Mouse (Mus musculus) hindbrain, embryonic 15.5 days (tissue): ENCODE data around the gene Cacng3. TPM values are rescaled to one million over a fixed set of nuclear protein-coding genes. Genes with fewer than 3 reads are reported as not detected.

Experiments used
- ATAC-seq: fragments of 200-750 bp; cut with Nextera tagmentation; 2 replicates; pipeline ENCODE4 v1.8.0; 2017; ENCODE audit warnings: low read depth, moderate number of reproducible peaks, moderate TSS enrichment; ENCODE audit not compliant: low FRiP score
- H3K27ac ChIP-seq: fragments of 300-500 bp; sonication (generic); replicated peaks from 2 replicates; pipeline ENCODE4 v1.5.1; 2015; ENCODE audit warnings: mild to moderate bottlenecking, inconsistent platforms
- H3K27me3 ChIP-seq: fragments of 300-500 bp; sonication (generic); 2 replicates; pipeline ENCODE4 v1.6.1; 2015; ENCODE audit warnings: control low read depth, inconsistent platforms
- H3K36me3 ChIP-seq: fragments of 300-500 bp; sonication (generic); 2 replicates; pipeline ENCODE4 v1.6.1; 2015; ENCODE audit warnings: control low read depth, inconsistent platforms
- H3K4me1 ChIP-seq: fragments of 300-500 bp; sonication (generic); replicated peaks from 2 replicates; pipeline ENCODE4 v1.6.1; 2015; ENCODE audit warnings: control low read depth, inconsistent platforms
- H3K4me2 ChIP-seq: fragments of 300-500 bp; sonication (generic); 2 replicates; pipeline ENCODE4 v1.6.1; 2015; ENCODE audit warnings: moderate library complexity, mild to moderate bottlenecking, inconsistent platforms
- H3K4me3 ChIP-seq: fragments of 300-500 bp; sonication (generic); 2 replicates; pipeline ENCODE4 v1.5.1; 2015; ENCODE audit warnings: mild to moderate bottlenecking, inconsistent platforms
- H3K9ac ChIP-seq: fragments of 300-500 bp; sonication (generic); 2 replicates; pipeline ENCODE4 v1.6.1; 2015; ENCODE audit warnings: inconsistent platforms
- H3K9me3 ChIP-seq: fragments of 300-500 bp; sonication (generic); 2 replicates; pipeline ENCODE4 v1.6.1; 2016; ENCODE audit warnings: control low read depth, inconsistent platforms
- WGBS: fragments of 180-500 bp; shearing (Covaris S2); methylation state at CpG from one replicate; pipeline ENCODE4 v1.1.7; 2015; 5-methylcytosine and 5-hydroxymethylcytosine counted together
- polyA plus RNA-seq: library from polyadenylated mRNA; unstranded; fragments of >200 nt; fragmentation: Nextera tagmentation; extraction: Ambion mirVana; gene quantifications from 2 replicates; pipeline ENCODE4 v1.2.1, GENCODE M21; 2015

Cacng3 gene
- polyA plus RNA-seq, 1 experiment from 2014 or later = 24.8 TPM

GRCm38 (mm10) chr7:122657423-122658126, 12.7 kb upstream of the Cacng3 start:
- Histone ChIP-seq H3K4me2 (no peak overlapping the region), H3K36me3 (no peaks in the 10 kb centered on the region), H3K27ac (no peak overlapping the region), H3K4me1 (no peaks in the 10 kb centered on the region), H3K27me3 (no peaks in the 10 kb centered on the region), H3K9ac (no peak overlapping the region), H3K4me3 (no peak overlapping the region), H3K9me3 (no peaks in the 10 kb centered on the region)
- 96% methylated on average over 5 of the region's 5 CpGs for WGBS
- ATAC-seq = no peak

GRCm38 (mm10) chr7:122665311-122666049, 4.8 kb upstream of the Cacng3 start:
- Histone ChIP-seq H3K27me3 (no peaks in the 10 kb centered on the region), H3K36me3 (no peaks in the 10 kb centered on the region), H3K9ac (no peak overlapping the region), H3K27ac (no peak overlapping the region), H3K4me1 (peaks cover 3% of the 10 kb centered on the region), H3K4me3 (no peak overlapping the region), H3K9me3 (no peaks in the 10 kb centered on the region), H3K4me2 (no peak overlapping the region)
- ATAC-seq = no peak
- 82% methylated on average over 7 of the region's 7 CpGs for WGBS

- H3K27ac ChIP-seq = no peak overlapping the region
- no peak overlapping the region for H3K4me3 ChIP-seq
- WGBS = 26% methylated on average over 5 of the region's 5 CpGs
- H3K36me3 ChIP-seq = no peaks in the 10 kb centered on the region
- H3K4me2 ChIP-seq = no peak overlapping the region
- peaks cover 14% of the 10 kb centered on the region for H3K4me1 ChIP-seq
- ATAC-seq = no peak
- H3K9me3 ChIP-seq = no peaks in the 10 kb centered on the region
- H3K27me3 ChIP-seq = no peaks in the 10 kb centered on the region
- H3K9ac ChIP-seq = no peak overlapping the region
Measured at GRCm38 (mm10) chr7:122667903-122668302, 2.4 kb upstream of the Cacng3 start.

GRCm38 (mm10) chr7:122670873-122671641, 765 bp downstream of the Cacng3 start:
- Histone ChIP-seq H3K4me3 (peak overlapping the region; percentile 48), H3K9me3 (no peaks in the 10 kb centered on the region), H3K27me3 (no peaks in the 10 kb centered on the region), H3K27ac (peak overlapping the region; percentile 70), H3K4me1 (peaks cover 15% of the 10 kb centered on the region), H3K36me3 (no peaks in the 10 kb centered on the region), H3K4me2 (peak overlapping the region; percentile 90), H3K9ac (peak overlapping the region; percentile 52)
- ATAC-seq = peak; percentile 86
- 7% methylated on average over 45 of the region's 45 CpGs for WGBS

GRCm38 (mm10) chr7:122672981-122673380, 2.7 kb downstream of the Cacng3 start:
- 51% methylated on average over 5 of the region's 5 CpGs for WGBS
- no peak for ATAC-seq
- Histone ChIP-seq H3K9ac (no peak overlapping the region; the same call in 1 of the 2 replicates), H3K27ac (no peak overlapping the region), H3K27me3 (no peaks in the 10 kb centered on the region), H3K4me3 (peak overlapping the region; percentile 48), H3K36me3 (no peaks in the 10 kb centered on the region), H3K4me2 (peak overlapping the region; percentile 90), H3K9me3 (no peaks in the 10 kb centered on the region), H3K4me1 (peaks cover 15% of the 10 kb centered on the region)

GRCm38 (mm10) chr7:122675207-122675606, 4.9 kb downstream of the Cacng3 start:
- Histone ChIP-seq H3K27ac (no peak overlapping the region), H3K9ac (no peak overlapping the region), H3K36me3 (no peaks in the 10 kb centered on the region), H3K4me1 (peaks cover 14% of the 10 kb centered on the region), H3K9me3 (no peaks in the 10 kb centered on the region), H3K4me3 (no peak overlapping the region), H3K4me2 (peak overlapping the region; percentile 90), H3K27me3 (no peaks in the 10 kb centered on the region)
- WGBS = 71% methylated on average over 7 of the region's 7 CpGs
- ATAC-seq = no peak

GRCm38 (mm10) chr7:122701751-122702150, 31.5 kb downstream of the Cacng3 start:
- no peaks in the 10 kb centered on the region for H3K27me3 ChIP-seq
- H3K4me2 ChIP-seq = no peak overlapping the region
- no peak overlapping the region for H3K9ac ChIP-seq
- no peaks in the 10 kb centered on the region for H3K36me3 ChIP-seq
- no peaks in the 10 kb centered on the region; the same call in 1 of the 2 replicates for H3K4me1 ChIP-seq
- WGBS = 78% methylated on average over 5 of the region's 5 CpGs
- ATAC-seq = no peak
- no peak overlapping the region for H3K27ac ChIP-seq
- H3K9me3 ChIP-seq = no peaks in the 10 kb centered on the region
- H3K4me3 ChIP-seq = no peak overlapping the region

- no peak for ATAC-seq
- H3K36me3 ChIP-seq = no peaks in the 10 kb centered on the region
- no peaks in the 10 kb centered on the region; the same call in 1 of the 2 replicates for H3K4me1 ChIP-seq
- no peak overlapping the region for H3K27ac ChIP-seq
- H3K4me3 ChIP-seq = no peak overlapping the region
- H3K9me3 ChIP-seq = no peaks in the 10 kb centered on the region
- H3K27me3 ChIP-seq = no peaks in the 10 kb centered on the region
- WGBS = 81% methylated on average over 4 of the region's 4 CpGs
- H3K9ac ChIP-seq = no peak overlapping the region
- H3K4me2 ChIP-seq = no peak overlapping the region
Measured at GRCm38 (mm10) chr7:122702443-122702842, 32.2 kb downstream of the Cacng3 start.

- WGBS = 49% methylated on average over 5 of the region's 5 CpGs
- ATAC-seq = no peak
- H3K36me3 ChIP-seq = no peaks in the 10 kb centered on the region
- H3K27ac ChIP-seq = no peak overlapping the region
- no peaks in the 10 kb centered on the region; the same call in 1 of the 2 replicates for H3K4me1 ChIP-seq
- H3K4me3 ChIP-seq = no peak overlapping the region
- no peak overlapping the region for H3K4me2 ChIP-seq
- H3K9me3 ChIP-seq = no peaks in the 10 kb centered on the region
- no peak overlapping the region for H3K9ac ChIP-seq
- H3K27me3 ChIP-seq = no peaks in the 10 kb centered on the region
Measured at GRCm38 (mm10) chr7:122706736-122707135, 36.4 kb downstream of the Cacng3 start.

GRCm38 (mm10) chr7:122716299-122716698, 46.0 kb downstream of the Cacng3 start:
- Histone ChIP-seq H3K9ac (no peak overlapping the region), H3K4me1 (0 out of 2 replicates have a peak, but pooled peaks cover 5% of the 10 kb centered on the region), H3K4me3 (no peak overlapping the region), H3K36me3 (no peaks in the 10 kb centered on the region), H3K27me3 (no peaks in the 10 kb centered on the region), H3K4me2 (no peak overlapping the region), H3K27ac (no peak overlapping the region), H3K9me3 (no peaks in the 10 kb centered on the region)
- WGBS = 36% methylated on average over 3 of the region's 3 CpGs
- ATAC-seq = no peak

GRCm38 (mm10) chr7:122718540-122718939, 48.2 kb downstream of the Cacng3 start:
- WGBS = 94% methylated on average over 4 of the region's 4 CpGs
- Histone ChIP-seq H3K9me3 (no peaks in the 10 kb centered on the region), H3K4me2 (no peak overlapping the region), H3K9ac (no peak overlapping the region), H3K4me1 (0 out of 2 replicates have a peak, but pooled peaks cover 5% of the 10 kb centered on the region), H3K4me3 (no peak overlapping the region), H3K27me3 (no peaks in the 10 kb centered on the region), H3K36me3 (no peaks in the 10 kb centered on the region), H3K27ac (no peak overlapping the region)
- no peak for ATAC-seq
